Mouse (Mus musculus): ENCODE measurements at regions not wholly inside any gene's neighbourhood (a gene's known extent, or its start where the extent isn't known, plus 50 kb on each side); places are given as distances from the start of the nearest gene placed in this dataset.

- no peaks in the 10 kb centered on the region for H3K4me1 ChIP-seq (ENCODE audit: control insufficient read depth, insufficient read depth, low read length)
- H3K9ac ChIP-seq (ENCODE audit: low read depth, low read length, severe bottlenecking): no peak overlapping the region
- TF ChIP-seq POLR2A (IDR thresholded peaks at IDR 0.05; ENCODE audit: borderline replicate concordance, extremely low read depth, insufficient read depth, insufficient read length): no peak
- H3K4me3 ChIP-seq (replicated peaks; ENCODE audit: low read length): no peak overlapping the region
- 64% methylated on average over 9 of the region's 9 CpGs for WGBS
- DNase-seq (ENCODE audit: low spot score): peak; percentile 24
- no peak overlapping the region for H3K27ac ChIP-seq (replicated peaks; ENCODE audit: low read depth, low read length)
- no peaks in the 10 kb centered on the region for H3K27me3 ChIP-seq (ENCODE audit: control insufficient read depth, insufficient read depth, low read length)
- no peaks in the 10 kb centered on the region for H3K9me3 ChIP-seq (ENCODE audit: control insufficient read depth, low read length)
- no peak overlapping the region for H3K4me2 ChIP-seq (replicated peaks; ENCODE audit: low read depth, low read length, severe bottlenecking)
- no peak for ATAC-seq (ENCODE audit: low FRiP score, low read depth)
- H3K36me3 ChIP-seq (ENCODE audit: control insufficient read depth, insufficient read depth, low read length): no peaks in the 10 kb centered on the region
Measured at GRCm38 (mm10) chr8:9094002-9094401, 403.7 kb upstream of the Arglu1 start.

GRCm38 (mm10) chr8:9093356-9093755 lies 403.0 kb upstream of the Arglu1 start:
- ATAC-seq (ENCODE audit: low FRiP score, low read depth) (no peak), DNase-seq (ENCODE audit: low spot score) (no peak)
- H3K4me3 ChIP-seq (replicated peaks; ENCODE audit: low read length): no peak overlapping the region
- no peaks in the 10 kb centered on the region for H3K36me3 ChIP-seq (ENCODE audit: control insufficient read depth, insufficient read depth, low read length)
- no peak overlapping the region for H3K27ac ChIP-seq (replicated peaks; ENCODE audit: low read depth, low read length)
- H3K9ac ChIP-seq (ENCODE audit: low read depth, low read length, severe bottlenecking): no peak overlapping the region
- no peaks in the 10 kb centered on the region for H3K4me1 ChIP-seq (ENCODE audit: control insufficient read depth, insufficient read depth, low read length)
- TF ChIP-seq POLR2A (IDR thresholded peaks at IDR 0.05; ENCODE audit: borderline replicate concordance, extremely low read depth, insufficient read depth, insufficient read length): no peak
- no peak overlapping the region for H3K4me2 ChIP-seq (replicated peaks; ENCODE audit: low read depth, low read length, severe bottlenecking)
- 64% methylated on average over 4 of the region's 4 CpGs for WGBS
- no peaks in the 10 kb centered on the region for H3K9me3 ChIP-seq (ENCODE audit: control insufficient read depth, low read length)
- no peaks in the 10 kb centered on the region for H3K27me3 ChIP-seq (ENCODE audit: control insufficient read depth, insufficient read depth, low read length)

GRCm38 (mm10) chr8:9072724-9073123 lies 382.4 kb upstream of the Arglu1 start:
- TF ChIP-seq POLR2A (IDR thresholded peaks at IDR 0.05; ENCODE audit: borderline replicate concordance, extremely low read depth, insufficient read depth, insufficient read length): no peak
- H3K27me3 ChIP-seq (ENCODE audit: control insufficient read depth, insufficient read depth, low read length): no peaks in the 10 kb centered on the region
- ATAC-seq (ENCODE audit: low FRiP score, low read depth) (no peak), DNase-seq (ENCODE audit: low spot score) (no peak)
- no peak overlapping the region for H3K4me3 ChIP-seq (replicated peaks; ENCODE audit: low read length)
- WGBS: 88% methylated on average over 4 of the region's 4 CpGs
- H3K4me1 ChIP-seq (ENCODE audit: control insufficient read depth, insufficient read depth, low read length): no peaks in the 10 kb centered on the region
- no peak overlapping the region for H3K4me2 ChIP-seq (replicated peaks; ENCODE audit: low read depth, low read length, severe bottlenecking)
- H3K36me3 ChIP-seq (ENCODE audit: control insufficient read depth, insufficient read depth, low read length): no peaks in the 10 kb centered on the region
- no peak overlapping the region for H3K9ac ChIP-seq (ENCODE audit: low read depth, low read length, severe bottlenecking)
- H3K9me3 ChIP-seq (ENCODE audit: control insufficient read depth, low read length): no peaks in the 10 kb centered on the region
- no peak overlapping the region for H3K27ac ChIP-seq (replicated peaks; ENCODE audit: low read depth, low read length)

- no peak for TF ChIP-seq POLR2A (IDR thresholded peaks at IDR 0.05; ENCODE audit: borderline replicate concordance, extremely low read depth, insufficient read depth, insufficient read length)
- Histone ChIP-seq H3K27ac (replicated peaks; ENCODE audit: low read depth, low read length) (no peak overlapping the region), H3K4me1 (ENCODE audit: control insufficient read depth, insufficient read depth, low read length) (no peaks in the 10 kb centered on the region), H3K4me2 (replicated peaks; ENCODE audit: low read depth, low read length, severe bottlenecking) (no peak overlapping the region), H3K9ac (ENCODE audit: low read depth, low read length, severe bottlenecking) (no peak overlapping the region), H3K36me3 (ENCODE audit: control insufficient read depth, insufficient read depth, low read length) (no peaks in the 10 kb centered on the region), H3K9me3 (ENCODE audit: control insufficient read depth, low read length) (no peaks in the 10 kb centered on the region), H3K27me3 (ENCODE audit: control insufficient read depth, insufficient read depth, low read length) (no peaks in the 10 kb centered on the region), H3K4me3 (replicated peaks; ENCODE audit: low read length) (no peak overlapping the region)
- DNase-seq (ENCODE audit: low spot score): no peak
- ATAC-seq (ENCODE audit: low FRiP score, low read depth): no peak
- WGBS: 71% methylated on average over 11 of the region's 11 CpGs
Measured at GRCm38 (mm10) chr8:9072286-9072685, 382.0 kb upstream of the Arglu1 start.

- ATAC-seq (ENCODE audit: low FRiP score, low read depth) (no peak), DNase-seq (ENCODE audit: low spot score) (peak; percentile 31)
- 47% methylated on average over 6 of the region's 6 CpGs for WGBS
- Histone ChIP-seq H3K9me3 (ENCODE audit: control insufficient read depth, low read length) (no peaks in the 10 kb centered on the region), H3K36me3 (ENCODE audit: control insufficient read depth, insufficient read depth, low read length) (no peaks in the 10 kb centered on the region), H3K4me2 (replicated peaks; ENCODE audit: low read depth, low read length, severe bottlenecking) (no peak overlapping the region), H3K27ac (replicated peaks; ENCODE audit: low read depth, low read length) (no peak overlapping the region), H3K9ac (ENCODE audit: low read depth, low read length, severe bottlenecking) (no peak overlapping the region), H3K4me1 (ENCODE audit: control insufficient read depth, insufficient read depth, low read length) (no peaks in the 10 kb centered on the region), H3K4me3 (replicated peaks; ENCODE audit: low read length) (no peak overlapping the region), H3K27me3 (ENCODE audit: control insufficient read depth, insufficient read depth, low read length) (no peaks in the 10 kb centered on the region)
- TF ChIP-seq POLR2A (IDR thresholded peaks at IDR 0.05; ENCODE audit: borderline replicate concordance, extremely low read depth, insufficient read depth, insufficient read length): no peak
Measured at GRCm38 (mm10) chr8:9070953-9071352, 380.6 kb upstream of the Arglu1 start.

- Histone ChIP-seq H3K36me3 (ENCODE audit: control insufficient read depth, insufficient read depth, low read length) (no peaks in the 10 kb centered on the region), H3K4me2 (replicated peaks; ENCODE audit: low read depth, low read length, severe bottlenecking) (no peak overlapping the region), H3K27ac (replicated peaks; ENCODE audit: low read depth, low read length) (no peak overlapping the region), H3K4me1 (ENCODE audit: control insufficient read depth, insufficient read depth, low read length) (no peaks in the 10 kb centered on the region), H3K4me3 (replicated peaks; ENCODE audit: low read length) (no peak overlapping the region), H3K9ac (ENCODE audit: low read depth, low read length, severe bottlenecking) (no peak overlapping the region), H3K27me3 (ENCODE audit: control insufficient read depth, insufficient read depth, low read length) (no peaks in the 10 kb centered on the region), H3K9me3 (ENCODE audit: control insufficient read depth, low read length) (no peaks in the 10 kb centered on the region)
- no peak for DNase-seq (ENCODE audit: low spot score)
- ATAC-seq (ENCODE audit: low FRiP score, low read depth): no peak
- no peak for TF ChIP-seq POLR2A (IDR thresholded peaks at IDR 0.05; ENCODE audit: borderline replicate concordance, extremely low read depth, insufficient read depth, insufficient read length)
- 75% methylated on average over 7 of the region's 7 CpGs for WGBS
Measured at GRCm38 (mm10) chr8:9069845-9070244, 379.5 kb upstream of the Arglu1 start.

All from limb, embryonic 14.5 days (tissue).